Mouse (Mus musculus): Measurements from ENCODE around the gene Strn3. TPM values are rescaled to one million over a fixed set of nuclear protein-coding genes. Genes with fewer than 3 reads are reported as not detected.

Strn3 gene
- total and polyA plus RNA-seq, 3 experiments: 22.1 to 47.9 (median 27.7) TPM

DNA sequence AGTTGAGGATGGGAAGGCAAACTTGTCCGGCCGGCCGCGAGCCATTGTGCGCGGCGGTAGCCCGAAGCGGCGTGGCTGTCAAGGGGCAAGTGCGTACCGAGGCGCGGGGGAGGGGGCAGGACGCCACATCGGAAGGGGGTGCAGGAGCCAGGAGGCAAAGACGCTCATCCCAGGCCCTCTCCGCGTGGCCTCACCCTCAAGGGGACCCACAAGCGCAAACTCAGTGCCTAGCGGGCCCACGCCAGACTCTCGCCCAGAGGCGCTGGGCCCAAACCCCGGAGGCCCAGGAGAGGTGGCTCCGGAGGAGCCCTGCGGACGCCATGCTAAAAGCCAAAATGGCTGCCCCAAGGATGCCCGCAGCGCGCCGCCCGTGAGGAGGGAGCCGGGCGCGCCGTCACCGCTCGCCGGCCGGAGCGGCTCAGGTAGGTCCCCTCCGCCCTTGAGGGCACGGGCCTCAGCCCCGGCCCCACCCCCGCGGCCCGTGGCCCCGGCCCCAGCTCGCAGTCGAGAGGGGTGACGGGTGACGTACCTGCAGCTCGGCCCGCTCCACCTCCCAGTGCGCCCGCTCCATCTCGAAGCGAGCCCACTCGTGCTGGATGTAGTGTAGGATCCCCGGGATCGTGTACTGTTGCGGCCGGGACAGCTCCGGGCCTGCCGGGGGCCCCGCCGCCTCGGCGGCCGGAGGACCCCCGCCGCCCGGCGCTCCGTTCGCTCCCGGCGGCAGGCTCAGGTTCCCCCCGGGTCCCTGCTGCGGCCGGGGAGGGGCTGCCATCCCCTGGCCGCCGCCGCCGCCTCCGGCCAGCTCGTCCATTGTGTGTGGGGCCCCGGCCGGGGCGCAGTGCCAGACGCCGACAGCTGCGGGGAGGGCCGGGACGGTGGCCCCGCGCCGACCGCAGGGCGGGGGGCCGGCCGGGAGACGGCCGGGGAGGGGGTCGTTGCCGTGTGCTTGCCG lies 528 bp downstream of the Strn3 start, which contains the start of gene Ap4s1:
Ap4s1 (plus strand) TSS at position 141 of the 952 bp plus-strand sequence.
- in situ Hi-C loops (cut with MboI; ENCODE audit: low pct_ligation_motif_present, low pct_unique_long_range_greater_than_20kb, low sequenced_read_pairs) (no loop called here), dilution Hi-C loops (cut with MboI; ENCODE audit: extremely low pct_ligation_motif_present, extremely low pct_unique_long_range_greater_than_20kb, low sequenced_read_pairs) (no loop called here)
- TF ChIP-seq MXI1 (IDR thresholded peaks at IDR 0.05; ENCODE audit: low read depth, low read length) (peak; percentile 96), IRF4 (IDR thresholded peaks at IDR 0.05; ENCODE audit: low read depth, low read length) (peak; percentile 40; the same call in 1 of the 2 replicates), ELF1 (IDR thresholded peaks at IDR 0.05; ENCODE audit: low read depth, low read length) (0 out of 2 replicates have a peak, but pooled peaks have one; percentile 21), E2F4 (IDR thresholded peaks at IDR 0.05; ENCODE audit: insufficient replicate concordance, low read depth, low read length) (no peak), RAD21 (IDR thresholded peaks at IDR 0.05; ENCODE audit: low read depth, low read length) (no peak), POLR2AphosphoS2 (IDR thresholded peaks at IDR 0.05; ENCODE audit: low read depth, low read length) (no peak), JUND (conservative IDR thresholded peaks at IDR 0.05; ENCODE audit: low read depth, low read length) (no peak), CHD2 (IDR thresholded peaks at IDR 0.05; ENCODE audit: low read length) (peak; percentile 53), MYC (IDR thresholded peaks at IDR 0.05; ENCODE audit: low read depth, low read length) (peak; percentile 38; the same call in 1 of the 2 replicates), USF2 (conservative IDR thresholded peaks at IDR 0.05; ENCODE audit: low read depth, low read length) (no peak), MAX (IDR thresholded peaks at IDR 0.05; ENCODE audit: low read length) (peak; percentile 71; the same call in 1 of the 2 replicates), POLR2A (IDR thresholded peaks at IDR 0.05; ENCODE audit: low read depth, low read length) (peak; percentile 61), CHD1 (IDR thresholded peaks at IDR 0.05; ENCODE audit: low read depth, low read length) (no peak), HCFC1 (IDR thresholded peaks at IDR 0.05; ENCODE audit: low read depth, low read length) (peak; percentile 35), SIN3A (IDR thresholded peaks at IDR 0.05; ENCODE audit: low read length) (peak; percentile 85; the same call in 1 of the 2 replicates), PAX5 (IDR thresholded peaks at IDR 0.05; ENCODE audit: low read length) (no peak), TBP (conservative IDR thresholded peaks at IDR 0.05; ENCODE audit: low read depth, low read length) (peak; percentile 22; the same call in 1 of the 2 replicates), ETS1 (conservative IDR thresholded peaks at IDR 0.05; ENCODE audit: low read depth, low read length) (no peak), TCF12 (IDR thresholded peaks at IDR 0.05; ENCODE audit: low read depth, low read length) (peak; percentile 75), NRF1 (IDR thresholded peaks at IDR 0.05; ENCODE audit: low read depth, low read length) (peak; percentile 65), BHLHE40 (IDR thresholded peaks at IDR 0.05; ENCODE audit: low read depth, low read length) (peak; percentile 36; the same call in 1 of the 2 replicates), UBTF (IDR thresholded peaks at IDR 0.05; ENCODE audit: low read depth, low read length) (peak; percentile 87), MAZ (IDR thresholded peaks at IDR 0.05; ENCODE audit: low read depth, low read length) (no peak), KAT2A (IDR thresholded peaks at IDR 0.05; ENCODE audit: insufficient replicate concordance, low read length) (no peak), GABPA (IDR thresholded peaks at IDR 0.05; ENCODE audit: insufficient replicate concordance, low read depth, low read length) (no peak)
- Histone ChIP-seq H3K27me3 (replicated peaks) (no peaks in the 10 kb centered on the region), H3K9ac (ENCODE audit: insufficient read depth, low read depth) (peak within 1 kb of the TSS; percentile 90), H3K4me2 (ENCODE audit: insufficient read depth, low read depth, poor library complexity, severe bottlenecking) (peak within 1 kb of the TSS; percentile 98), H3K4me1 (ENCODE audit: control insufficient read depth in 1 of 2, insufficient read depth in 2 of 2) (peaks cover 2 to 37% of the 10 kb centered on the region in 2 experiments; a peak in 3 of 4 replicates), H3K27ac (ENCODE audit: insufficient read depth, low read depth) (peak within 1 kb of the TSS; percentile 88), H3K9me3 (replicated peaks; ENCODE audit: low read length) (no peaks in the 10 kb centered on the region), H3K36me3 (replicated peaks in 1 of 2; ENCODE audit: control insufficient read depth in 1 of 2, insufficient read depth in 1 of 2, low read length in 1 of 2) (peaks cover 0 to 2% of the 10 kb centered on the region in 2 experiments), H3K79me2 (replicated peaks; ENCODE audit: control insufficient read depth, extremely low read depth, insufficient read depth, poor library complexity, severe bottlenecking) (peaks cover 43% of the 10 kb centered on the region), H3K4me3 (replicated peaks in 1 of 3; ENCODE audit: low read depth in 2 of 3, low read length in 2 of 3, poor library complexity in 1 of 3) (peak within 1 kb of the TSS; percentile 69 to 92 (median 78))
- DNase-seq (ENCODE audit: extremely low read depth): peak; percentile 51

Measured in CH12.LX (cell line).